Mouse (Mus musculus): ENCODE data around the gene Defb21.

DNA sequence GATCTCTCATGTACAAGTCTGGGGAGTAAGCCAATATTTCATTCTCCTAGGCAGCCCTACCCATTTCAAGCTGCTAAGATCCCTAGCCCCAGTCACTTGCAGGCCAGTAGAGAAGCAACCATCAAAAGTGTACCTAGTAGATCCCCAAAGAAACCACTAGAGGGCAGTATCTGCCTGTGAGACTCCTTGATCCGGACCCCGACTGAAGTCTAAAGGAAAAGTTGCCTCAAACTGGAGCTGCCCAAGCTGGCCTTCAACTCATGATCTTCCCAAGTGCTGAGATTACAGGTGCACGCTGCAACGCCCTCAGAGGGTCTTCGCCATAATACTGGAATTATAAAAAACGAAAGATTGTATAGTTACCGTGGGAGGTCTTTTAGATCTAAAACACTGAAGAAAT, 43.0 kb downstream of the Defb21 start:
- TF ChIP-seq UBTF (IDR thresholded peaks at IDR 0.05; ENCODE audit: low read depth, low read length) (no peak), POLR2A (IDR thresholded peaks at IDR 0.05; ENCODE audit: low read depth, low read length) (no peak), GABPA (IDR thresholded peaks at IDR 0.05; ENCODE audit: insufficient replicate concordance, low read depth, low read length) (no peak), ZKSCAN1 (IDR thresholded peaks at IDR 0.05; ENCODE audit: borderline replicate concordance, low read depth, low read length) (no peak)

Measured in CH12.LX (cell line).